Mouse (Mus musculus) hindlimb bud, embryonic 11.5 days (tissue): Measurements from ENCODE around the gene Slc22a14.

Experiments used
- DNase-seq: peaks from one replicate; pipeline ENCODE4 v3.0.0-alpha.2; 2012; ENCODE audit warnings: low read depth, low spot score; ENCODE audit errors: extremely low spot score

Gene Slc22a14

DNA sequence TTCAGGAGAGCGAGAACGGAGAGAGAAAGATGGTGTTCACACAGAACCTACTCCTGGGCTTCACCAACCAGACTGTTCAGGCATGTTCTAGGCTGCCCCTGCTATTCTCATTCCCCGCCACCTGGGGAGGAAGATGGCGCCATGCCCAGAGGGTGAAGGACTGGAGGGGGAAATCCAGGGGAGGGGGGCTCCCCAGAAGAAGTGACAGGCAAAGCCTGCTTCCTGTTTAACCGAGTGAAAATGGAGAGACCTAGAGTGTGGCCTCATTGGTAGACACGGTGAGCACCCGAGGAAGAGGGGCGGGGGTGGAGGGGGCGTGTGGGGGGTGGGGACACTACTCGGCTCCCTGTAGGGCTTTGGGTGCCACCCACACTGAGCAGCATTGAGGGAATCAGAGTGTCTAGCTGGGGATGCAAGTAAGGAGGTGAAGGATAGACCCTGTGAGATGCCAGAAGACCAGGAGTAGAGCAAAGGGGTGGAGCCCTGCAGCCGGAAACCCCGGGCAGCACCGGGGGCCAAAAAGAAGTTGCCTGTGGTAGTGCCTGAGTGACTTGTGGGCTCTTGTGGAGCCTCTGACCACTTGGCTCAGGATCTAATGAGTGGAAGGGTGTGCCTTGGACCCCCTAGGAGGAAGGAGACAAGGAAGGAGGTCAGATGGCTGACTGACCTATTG lies 219.1 kb downstream of the Slc22a14 start:
- DNase-seq = no peak

GRCm38 (mm10) chr9:119145638-119146037 lies 219.7 kb downstream of the Slc22a14 start:
- no peak for DNase-seq

DNA sequence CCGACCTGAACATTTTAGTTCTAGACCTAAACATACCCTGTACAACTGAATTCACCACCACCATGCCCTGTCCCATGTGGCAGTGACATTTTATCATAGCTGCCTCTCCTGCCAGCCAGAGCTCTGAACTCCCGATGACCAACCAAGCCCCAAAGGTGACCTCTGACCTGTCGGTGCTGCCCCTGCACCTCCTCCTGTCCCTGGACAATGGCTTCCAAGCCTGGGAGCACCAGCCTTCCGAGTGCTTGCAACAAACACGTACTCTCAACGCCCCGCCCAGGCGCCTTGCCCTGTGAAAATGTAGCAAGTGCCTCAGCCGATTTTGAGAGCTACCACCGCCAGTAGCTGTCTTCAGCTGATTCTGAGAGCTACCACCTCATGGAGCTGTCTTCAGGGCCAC lies 220.2 kb downstream of the Slc22a14 start:
- DNase-seq = no peak

GRCm38 (mm10) chr9:119144696-119145095 lies 220.7 kb downstream of the Slc22a14 start:
- DNase-seq = no peak

- DNase-seq = no peak
Observed at GRCm38 (mm10) chr9:119143372-119143771, 222.0 kb downstream of the Slc22a14 start.

DNA sequence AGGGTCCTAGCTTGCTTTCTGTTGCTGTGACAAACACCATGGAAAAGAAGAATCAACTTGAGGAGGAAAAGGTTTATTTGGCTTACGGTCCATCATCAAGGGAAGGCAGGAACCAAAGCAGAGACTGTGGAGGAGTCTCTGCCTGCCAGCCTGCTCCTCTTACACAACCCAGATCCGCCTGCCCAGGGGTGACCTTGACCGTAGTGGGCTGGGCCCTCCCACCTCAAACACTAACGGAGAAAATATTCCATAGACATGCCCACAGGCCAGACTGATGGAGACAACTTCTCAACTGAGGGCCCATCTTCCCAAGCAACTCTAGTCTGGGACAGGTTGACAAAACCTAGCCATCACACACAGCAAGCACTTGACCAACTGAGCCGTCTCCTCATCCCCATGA lies 223.3 kb downstream of the Slc22a14 start:
- no peak for DNase-seq

DNA sequence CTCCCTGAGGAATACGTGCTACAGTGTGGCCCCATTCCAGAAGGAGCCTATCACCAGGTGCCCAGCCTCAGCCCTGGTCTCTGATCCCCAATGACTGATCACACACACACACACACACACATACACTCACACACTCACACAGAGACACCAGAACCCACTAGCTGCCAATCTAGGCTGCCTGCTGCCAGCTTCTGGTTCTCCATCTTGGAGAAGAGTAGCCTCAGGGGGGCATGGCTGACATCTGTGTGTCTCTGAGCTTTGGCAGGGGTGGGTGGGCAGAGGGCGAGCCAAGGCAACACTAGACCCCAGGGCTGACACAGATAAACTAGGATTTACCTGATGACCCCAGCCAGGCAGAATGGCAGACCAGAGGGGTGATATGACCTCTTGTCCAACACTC lies 226.5 kb downstream of the Slc22a14 start:
- DNase-seq = no peak

DNA sequence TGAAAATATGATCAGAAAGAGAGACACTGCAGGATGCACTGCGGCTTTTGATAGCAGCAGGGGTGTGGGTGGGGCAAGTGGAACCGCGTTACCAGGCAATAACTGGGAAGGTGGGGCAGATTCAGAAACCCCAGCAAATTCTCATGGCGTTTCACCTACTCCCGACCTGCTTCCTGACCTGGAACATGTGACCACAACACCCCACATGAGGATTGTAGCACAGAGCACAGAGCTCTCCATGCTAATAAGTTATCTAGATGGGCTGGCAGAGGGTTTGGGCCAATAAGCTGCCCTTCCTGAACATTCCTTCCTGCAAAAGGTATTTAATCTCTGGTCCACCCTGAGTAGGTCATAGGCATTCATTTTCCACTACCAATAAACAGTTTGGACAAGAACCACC lies 234.7 kb downstream of the Slc22a14 start:
- DNase-seq = no peak

- DNase-seq = no peak
Observed at GRCm38 (mm10) chr9:119128436-119129181, 236.7 kb downstream of the Slc22a14 start.

DNA sequence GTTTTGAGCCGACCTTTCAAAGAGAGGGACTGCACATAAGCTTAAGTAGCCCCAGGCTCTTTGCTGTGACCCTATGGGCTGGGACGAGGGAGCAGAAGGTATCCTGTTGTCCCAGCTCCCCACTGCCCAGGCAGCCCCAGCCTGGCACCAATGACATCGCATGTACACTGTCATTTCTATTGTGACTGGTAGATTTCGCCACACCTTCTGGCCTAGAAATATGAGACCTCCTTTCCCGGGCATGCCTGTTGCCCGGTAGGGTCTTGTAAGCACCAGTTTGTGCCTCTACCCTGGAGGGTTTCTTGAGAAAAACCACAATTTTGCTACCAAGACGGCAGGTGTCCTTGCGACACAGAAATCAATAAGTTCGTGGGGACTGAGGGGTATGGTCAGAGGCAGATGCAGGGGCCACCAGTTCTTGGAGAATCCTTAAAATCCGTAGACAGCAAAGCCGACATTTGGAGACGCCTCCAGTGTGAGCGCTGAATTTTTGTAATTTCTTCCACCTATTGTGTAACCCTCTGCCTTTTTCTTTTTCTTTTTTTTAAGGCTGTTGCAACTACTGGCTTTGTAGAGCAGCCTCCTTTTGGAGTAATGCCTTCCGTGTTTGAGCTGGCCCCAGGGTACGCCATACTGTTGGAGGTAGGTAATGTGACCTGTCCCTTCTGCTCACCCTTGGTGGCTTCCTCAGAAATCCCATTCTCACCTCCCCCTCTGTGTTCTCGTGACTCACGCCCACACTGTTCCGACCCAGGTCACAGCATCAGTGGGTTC lies 242.6 kb downstream of the Slc22a14 start:
- DNase-seq = no peak

GRCm38 (mm10) chr9:119120168-119120560 lies 245.2 kb downstream of the Slc22a14 start:
- DNase-seq = no peak
